Mouse (Mus musculus) gastrocnemius, postnatal 10 days (tissue): ENCODE data around the gene Serpina11. TPM values are rescaled to one million over a fixed set of nuclear protein-coding genes. Genes with fewer than 3 reads are reported as not detected.

Experiments
- DNase-seq: peaks from one replicate; pipeline ENCODE4 v3.0.0; 2021; ENCODE audit warnings: mixed read lengths
- long read RNA-seq, 2 experiments: library from polyadenylated mRNA; stranded (forward); transcript quantifications; one replicate each; pipeline ENCODE4 v2.0.0; 2021
- total RNA-seq, 2 experiments: library from RNA; stranded (reverse); gene quantifications; 2 replicates each; pipeline ENCODE4 v1.2.3; 2021

The Serpina11 gene
- not detected for total RNA-seq
- long read RNA-seq, experiment 1 = 0 reads
- long read RNA-seq, experiment 2 = 0 reads

GRCm38 (mm10) chr12:103989857-103990256 is at the start of gene Serpina11:
Gene Serpina11 (minus strand): TSS chr12:103989957.
- DNase-seq = no peak

- DNase-seq = no peak
Observed at GRCm38 (mm10) chr12:104038181-104038580, 48.4 kb upstream of the Serpina11 start.

GRCm38 (mm10) chr12:104033752-104034151 is 44.0 kb upstream of the Serpina11 start:
- no peak for DNase-seq

- no peak for DNase-seq
Observed at GRCm38 (mm10) chr12:104029986-104030385, 40.2 kb upstream of the Serpina11 start.

GRCm38 (mm10) chr12:104015280-104015679 is 25.5 kb upstream of the Serpina11 start:
- DNase-seq = no peak

GRCm38 (mm10) chr12:104013620-104014019 is 23.9 kb upstream of the Serpina11 start, which contains the start of gene Serpina9:
Gene Serpina9 (minus strand): TSS chr12:104013755.
- no peak for DNase-seq

- no peak for DNase-seq
Observed at GRCm38 (mm10) chr12:104004689-104005088, 14.9 kb upstream of the Serpina11 start.

GRCm38 (mm10) chr12:104003238-104003612 is 13.5 kb upstream of the Serpina11 start:
- no peak for DNase-seq

GRCm38 (mm10) chr12:104002569-104003237 is 12.9 kb upstream of the Serpina11 start:
- no peak for DNase-seq

- DNase-seq = no peak
Observed at GRCm38 (mm10) chr12:104000594-104000993, 10.8 kb upstream of the Serpina11 start.

- no peak for DNase-seq
Observed at GRCm38 (mm10) chr12:103999611-104000010, 9.9 kb upstream of the Serpina11 start.

GRCm38 (mm10) chr12:103996513-103996912 is 6.8 kb upstream of the Serpina11 start:
- DNase-seq = no peak

- DNase-seq = peak; percentile 59
Observed at GRCm38 (mm10) chr12:103995292-103996072, 5.7 kb upstream of the Serpina11 start.

- DNase-seq = no peak
Observed at GRCm38 (mm10) chr12:103992945-103993344, 3.2 kb upstream of the Serpina11 start.

- DNase-seq = no peak
Observed at GRCm38 (mm10) chr12:103989514-103989767, 316 bp downstream of the Serpina11 start.

- DNase-seq = no peak
Observed at GRCm38 (mm10) chr12:103988754-103989513, 823 bp downstream of the Serpina11 start.

GRCm38 (mm10) chr12:103985868-103986267 is 3.9 kb downstream of the Serpina11 start:
- DNase-seq = no peak

- DNase-seq = peak; percentile 45
Observed at GRCm38 (mm10) chr12:103984935-103985334, 4.8 kb downstream of the Serpina11 start.

- DNase-seq = no peak
Observed at GRCm38 (mm10) chr12:103981646-103982360, 8.0 kb downstream of the Serpina11 start.

GRCm38 (mm10) chr12:103978294-103978693 is 11.5 kb downstream of the Serpina11 start:
- DNase-seq = no peak

GRCm38 (mm10) chr12:103977846-103978245 is 11.9 kb downstream of the Serpina11 start:
- DNase-seq = no peak

GRCm38 (mm10) chr12:103977060-103977459 is 12.7 kb downstream of the Serpina11 start:
- no peak for DNase-seq
